Mouse (Mus musculus) midbrain, embryonic 14.5 days (tissue): ENCODE data around the gene Lims1. TPM values are rescaled to one million over a fixed set of nuclear protein-coding genes. Genes with fewer than 3 reads are reported as not detected.

ENCODE experiments used
- ATAC-seq: fragments of 200-750 bp; cut with Nextera tagmentation; 2 replicates; pipeline ENCODE4 v1.8.0; 2017; ENCODE audit warnings: moderate number of reproducible peaks, moderate library complexity; ENCODE audit not compliant: low FRiP score, low TSS enrichment
- DNase-seq: peaks from one replicate; pipeline ENCODE4 v3.0.0-alpha.2; 2015
- H3K27ac ChIP-seq: fragments of 300-500 bp; sonication (generic); replicated peaks from 2 replicates; pipeline ENCODE4 v1.5.1; 2014; ENCODE audit warnings: mild to moderate bottlenecking, low read depth, low read length, moderate library complexity
- H3K27me3 ChIP-seq: fragments of 300-500 bp; sonication (generic); 2 replicates; pipeline ENCODE4 v1.6.1; 2014; ENCODE audit warnings: low read length, control low read depth, mixed read lengths; ENCODE audit not compliant: control insufficient read depth, insufficient read depth
- H3K36me3 ChIP-seq: fragments of 300-500 bp; sonication (generic); 2 replicates; pipeline ENCODE4 v1.6.1; 2014; ENCODE audit warnings: low read length, control low read depth; ENCODE audit not compliant: control insufficient read depth, insufficient read depth
- H3K4me1 ChIP-seq: fragments of 300-500 bp; sonication (generic); 2 replicates; pipeline ENCODE4 v1.6.1; 2014; ENCODE audit warnings: mild to moderate bottlenecking, antibody characterized with exemption, low read length, control low read depth; ENCODE audit not compliant: control insufficient read depth, insufficient read depth
- H3K4me2 ChIP-seq: fragments of 300-500 bp; sonication (generic); 2 replicates; pipeline ENCODE4 v1.6.1; 2014; ENCODE audit warnings: mild to moderate bottlenecking, low read length, moderate library complexity
- H3K4me3 ChIP-seq: fragments of 300-500 bp; sonication (generic); replicated peaks from 2 replicates; pipeline ENCODE4 v1.5.1; 2014; ENCODE audit warnings: low read depth, low read length
- H3K9ac ChIP-seq: fragments of 300-500 bp; sonication (generic); replicated peaks from 2 replicates; pipeline ENCODE4 v1.6.1; 2014; ENCODE audit warnings: mild to moderate bottlenecking, low read length, moderate library complexity
- H3K9me3 ChIP-seq: fragments of 300-500 bp; sonication (generic); 2 replicates; pipeline ENCODE4 v1.6.1; 2016; ENCODE audit warnings: low read length, control low read depth, mixed read lengths; ENCODE audit not compliant: control insufficient read depth
- WGBS: fragments of 180-500 bp; shearing (Covaris S2); extraction: QIAGEN DNeasy Blood & Tissue Kit; methylation state at CpG from one replicate; pipeline ENCODE4 v1.1.7; 2014; 5-methylcytosine and 5-hydroxymethylcytosine counted together
- polyA plus RNA-seq: library from polyadenylated mRNA; unstranded; fragments of >200 nt; fragmentation: Nextera tagmentation; extraction: Ambion mirVana; gene quantifications from 2 replicates; pipeline ENCODE4 v1.2.1, GENCODE M21; 2014

Gene Lims1
- polyA plus RNA-seq, 1 experiment from 2014 or later: 54.1 TPM

GRCm38 (mm10) chr10:58393026-58394014 lies 70.1 kb downstream of the Lims1 start:
- no peak overlapping the region for H3K4me3 ChIP-seq
- no peak for ATAC-seq

GRCm38 (mm10) chr10:58394170-58394569 lies 70.9 kb downstream of the Lims1 start:
- no peak for ATAC-seq
- H3K9ac ChIP-seq: no peak overlapping the region
- WGBS: 75% methylated on average over 10 of the region's 10 CpGs

More at GRCm38 (mm10) chr10:58393026-58394014, 70.1 kb downstream of the Lims1 start:
- Histone ChIP-seq H3K36me3 (no peaks in the 10 kb centered on the region), H3K4me2 (no peak overlapping the region), H3K9me3 (no peaks in the 10 kb centered on the region), H3K27me3 (no peaks in the 10 kb centered on the region), H3K4me1 (no peaks in the 10 kb centered on the region; the same call in 1 of the 2 replicates), H3K27ac (no peak overlapping the region), H3K9ac (no peak overlapping the region)
- WGBS: 86% methylated on average over 7 of the region's 7 CpGs
- DNase-seq: no peak

GRCm38 (mm10) chr10:58395315-58395714 lies 72.0 kb downstream of the Lims1 start:
- no peak overlapping the region for H3K4me3 ChIP-seq
- H3K36me3 ChIP-seq: no peaks in the 10 kb centered on the region
- ATAC-seq (no peak), DNase-seq (no peak)
- no peaks in the 10 kb centered on the region for H3K27me3 ChIP-seq
- H3K9me3 ChIP-seq: no peaks in the 10 kb centered on the region
- 96% methylated on average over 4 of the region's 4 CpGs for WGBS
- no peaks in the 10 kb centered on the region; the same call in 1 of the 2 replicates for H3K4me1 ChIP-seq
- no peak overlapping the region for H3K9ac ChIP-seq
- H3K4me2 ChIP-seq: no peak overlapping the region
- no peak overlapping the region for H3K27ac ChIP-seq

More at GRCm38 (mm10) chr10:58394170-58394569, 70.9 kb downstream of the Lims1 start:
- Histone ChIP-seq H3K27me3 (no peaks in the 10 kb centered on the region), H3K4me2 (no peak overlapping the region), H3K36me3 (no peaks in the 10 kb centered on the region), H3K9me3 (no peaks in the 10 kb centered on the region), H3K27ac (no peak overlapping the region), H3K4me1 (no peaks in the 10 kb centered on the region; the same call in 1 of the 2 replicates), H3K4me3 (no peak overlapping the region)
- DNase-seq: no peak

GRCm38 (mm10) chr10:58395723-58396122 lies 72.5 kb downstream of the Lims1 start:
- Histone ChIP-seq H3K9ac (no peak overlapping the region), H3K4me1 (no peaks in the 10 kb centered on the region; the same call in 1 of the 2 replicates), H3K4me3 (no peak overlapping the region), H3K4me2 (no peak overlapping the region), H3K36me3 (no peaks in the 10 kb centered on the region), H3K9me3 (no peaks in the 10 kb centered on the region), H3K27ac (no peak overlapping the region), H3K27me3 (no peaks in the 10 kb centered on the region)
- DNase-seq: no peak
- 95% methylated on average over 2 of the region's 2 CpGs for WGBS
- ATAC-seq: no peak

GRCm38 (mm10) chr10:58396600-58396999 lies 73.3 kb downstream of the Lims1 start:
- H3K4me3 ChIP-seq: no peak overlapping the region
- ATAC-seq: no peak
- H3K27me3 ChIP-seq: no peaks in the 10 kb centered on the region
- H3K9ac ChIP-seq: no peak overlapping the region
- no peak overlapping the region for H3K4me2 ChIP-seq
- H3K27ac ChIP-seq: no peak overlapping the region
- DNase-seq: no peak
- 88% methylated on average over 3 of the region's 3 CpGs for WGBS
- H3K4me1 ChIP-seq: no peaks in the 10 kb centered on the region; the same call in 1 of the 2 replicates
- H3K9me3 ChIP-seq: no peaks in the 10 kb centered on the region
- no peaks in the 10 kb centered on the region; the same call in 1 of the 2 replicates for H3K36me3 ChIP-seq

GRCm38 (mm10) chr10:58398941-58399340 lies 75.7 kb downstream of the Lims1 start:
- Histone ChIP-seq H3K4me2 (no peak overlapping the region), H3K36me3 (peaks cover 3% of the 10 kb centered on the region; the same call in 1 of the 2 replicates), H3K4me3 (no peak overlapping the region), H3K27ac (no peak overlapping the region), H3K4me1 (no peaks in the 10 kb centered on the region; the same call in 1 of the 2 replicates), H3K9ac (no peak overlapping the region), H3K27me3 (no peaks in the 10 kb centered on the region), H3K9me3 (no peaks in the 10 kb centered on the region)
- DNase-seq: no peak
- 95% methylated on average over 8 of the region's 8 CpGs for WGBS
- no peak for ATAC-seq

- Histone ChIP-seq H3K27me3 (no peaks in the 10 kb centered on the region), H3K9ac (no peak overlapping the region), H3K9me3 (no peaks in the 10 kb centered on the region), H3K4me2 (no peak overlapping the region), H3K27ac (no peak overlapping the region), H3K4me1 (no peaks in the 10 kb centered on the region), H3K4me3 (no peak overlapping the region), H3K36me3 (peaks cover 9% of the 10 kb centered on the region; the same call in 1 of the 2 replicates)
- ATAC-seq: no peak
- no peak for DNase-seq
- 92% methylated on average over 3 of the region's 3 CpGs for WGBS
Observed at GRCm38 (mm10) chr10:58401838-58402237, 78.6 kb downstream of the Lims1 start.

- peaks cover 20% of the 10 kb centered on the region for H3K36me3 ChIP-seq
- H3K4me1 ChIP-seq: no peaks in the 10 kb centered on the region
- H3K9ac ChIP-seq: no peak overlapping the region
- H3K4me3 ChIP-seq: no peak overlapping the region
- DNase-seq: no peak
- H3K9me3 ChIP-seq: no peaks in the 10 kb centered on the region
- H3K27me3 ChIP-seq: no peaks in the 10 kb centered on the region
- ATAC-seq: no peak
- no peak overlapping the region for H3K4me2 ChIP-seq
- WGBS: 96% methylated on average over 6 of the region's 6 CpGs
- no peak overlapping the region for H3K27ac ChIP-seq
Observed at GRCm38 (mm10) chr10:58404639-58405038, 81.4 kb downstream of the Lims1 start.
